Mouse (Mus musculus): ENCODE measurements around the gene Hmgxb4. TPM values are rescaled to one million over a fixed set of nuclear protein-coding genes. Genes with fewer than 3 reads are reported as not detected.

The Hmgxb4 gene
- polyA plus RNA-seq, 2 experiments = 46.7 to 66.8 TPM

GRCm38 (mm10) chr8:75033511-75034243 lies 40.5 kb downstream of the Hmgxb4 start, which contains the start of gene Tom1:
Gene Tom1, plus strand, starts transcription at chr8:75033705.
- Histone ChIP-seq H3K9ac (ENCODE audit: low read depth, low read length, severe bottlenecking) (peak within 1 kb of the TSS; percentile 66), H3K4me1 (ENCODE audit: control insufficient read depth, insufficient read depth, low read length) (no peaks in the 10 kb centered on the region), H3K9me3 (ENCODE audit: control insufficient read depth, low read length) (no peaks in the 10 kb centered on the region), H3K36me3 (ENCODE audit: control insufficient read depth, insufficient read depth, low read length) (peaks cover 27% of the 10 kb centered on the region), H3K4me3 (replicated peaks; ENCODE audit: low read length) (peak within 1 kb of the TSS; percentile 65), H3K27me3 (ENCODE audit: control insufficient read depth, insufficient read depth, low read length) (no peaks in the 10 kb centered on the region), H3K4me2 (replicated peaks; ENCODE audit: low read depth, low read length, severe bottlenecking) (peak within 1 kb of the TSS; percentile 89), H3K27ac (replicated peaks; ENCODE audit: low read depth, low read length) (peak within 1 kb of the TSS; percentile 80)
- DNase-seq (ENCODE audit: low spot score) (peak; percentile 98), ATAC-seq (ENCODE audit: low FRiP score, low read depth) (peak; percentile 99)
- WGBS = 2% methylated on average over 51 of the region's 62 CpGs
- no peak for TF ChIP-seq POLR2A (IDR thresholded peaks at IDR 0.05; ENCODE audit: borderline replicate concordance, extremely low read depth, insufficient read depth, insufficient read length)

- Histone ChIP-seq H3K27ac (replicated peaks; ENCODE audit: low read depth, low read length) (peak overlapping the region; percentile 80), H3K4me3 (replicated peaks; ENCODE audit: low read length) (peak overlapping the region; percentile 65), H3K4me2 (replicated peaks; ENCODE audit: low read depth, low read length, severe bottlenecking) (peak overlapping the region; percentile 89), H3K9me3 (ENCODE audit: control insufficient read depth, low read length) (no peaks in the 10 kb centered on the region), H3K36me3 (ENCODE audit: control insufficient read depth, insufficient read depth, low read length) (peaks cover 21% of the 10 kb centered on the region), H3K27me3 (ENCODE audit: control insufficient read depth, insufficient read depth, low read length) (no peaks in the 10 kb centered on the region), H3K9ac (ENCODE audit: low read depth, low read length, severe bottlenecking) (peak overlapping the region; percentile 66), H3K4me1 (ENCODE audit: control insufficient read depth, insufficient read depth, low read length) (no peaks in the 10 kb centered on the region)
- TF ChIP-seq POLR2A (IDR thresholded peaks at IDR 0.05; ENCODE audit: borderline replicate concordance, extremely low read depth, insufficient read depth, insufficient read length) = no peak
- under 1% methylated on average over 17 of the region's 17 CpGs for WGBS
- DNase-seq (ENCODE audit: low spot score) (no peak), ATAC-seq (ENCODE audit: low FRiP score, low read depth) (no peak)
Observed at GRCm38 (mm10) chr8:75034285-75034684, 41.1 kb downstream of the Hmgxb4 start.

GRCm38 (mm10) chr8:75035640-75036039 lies 42.5 kb downstream of the Hmgxb4 start:
- no peak overlapping the region for H3K27ac ChIP-seq (replicated peaks; ENCODE audit: low read depth, low read length)
- peaks cover 9% of the 10 kb centered on the region for H3K36me3 ChIP-seq (ENCODE audit: control insufficient read depth, insufficient read depth, low read length)
- TF ChIP-seq POLR2A (IDR thresholded peaks at IDR 0.05; ENCODE audit: borderline replicate concordance, extremely low read depth, insufficient read depth, insufficient read length) = no peak
- H3K4me1 ChIP-seq (ENCODE audit: control insufficient read depth, insufficient read depth, low read length) = no peaks in the 10 kb centered on the region
- H3K27me3 ChIP-seq (ENCODE audit: control insufficient read depth, insufficient read depth, low read length) = no peaks in the 10 kb centered on the region
- H3K4me2 ChIP-seq (replicated peaks; ENCODE audit: low read depth, low read length, severe bottlenecking) = no peak overlapping the region
- H3K9ac ChIP-seq (ENCODE audit: low read depth, low read length, severe bottlenecking) = no peak overlapping the region
- no peak for DNase-seq (ENCODE audit: low spot score)
- no peak for ATAC-seq (ENCODE audit: low FRiP score, low read depth)
- no peak overlapping the region for H3K4me3 ChIP-seq (replicated peaks; ENCODE audit: low read length)
- no peaks in the 10 kb centered on the region for H3K9me3 ChIP-seq (ENCODE audit: control insufficient read depth, low read length)

GRCm38 (mm10) chr8:75038497-75038896 lies 45.3 kb downstream of the Hmgxb4 start:
- no peaks in the 10 kb centered on the region for H3K9me3 ChIP-seq (ENCODE audit: control insufficient read depth, low read length)
- no peak overlapping the region for H3K4me3 ChIP-seq (replicated peaks; ENCODE audit: low read length)
- no peaks in the 10 kb centered on the region for H3K4me1 ChIP-seq (ENCODE audit: control insufficient read depth, insufficient read depth, low read length)
- H3K36me3 ChIP-seq (ENCODE audit: control insufficient read depth, insufficient read depth, low read length) = no peaks in the 10 kb centered on the region
- ATAC-seq (ENCODE audit: low FRiP score, low read depth) (no peak), DNase-seq (ENCODE audit: low spot score) (no peak)
- H3K4me2 ChIP-seq (replicated peaks; ENCODE audit: low read depth, low read length, severe bottlenecking) = no peak overlapping the region
- no peak overlapping the region for H3K9ac ChIP-seq (ENCODE audit: low read depth, low read length, severe bottlenecking)
- no peaks in the 10 kb centered on the region for H3K27me3 ChIP-seq (ENCODE audit: control insufficient read depth, insufficient read depth, low read length)
- no peak overlapping the region for H3K27ac ChIP-seq (replicated peaks; ENCODE audit: low read depth, low read length)
- no peak for TF ChIP-seq POLR2A (IDR thresholded peaks at IDR 0.05; ENCODE audit: borderline replicate concordance, extremely low read depth, insufficient read depth, insufficient read length)

GRCm38 (mm10) chr8:75039754-75040153 lies 46.6 kb downstream of the Hmgxb4 start:
- H3K4me1 ChIP-seq (ENCODE audit: control insufficient read depth, insufficient read depth, low read length) = no peaks in the 10 kb centered on the region
- no peak overlapping the region for H3K27ac ChIP-seq (replicated peaks; ENCODE audit: low read depth, low read length)
- no peaks in the 10 kb centered on the region for H3K36me3 ChIP-seq (ENCODE audit: control insufficient read depth, insufficient read depth, low read length)
- H3K4me2 ChIP-seq (replicated peaks; ENCODE audit: low read depth, low read length, severe bottlenecking) = no peak overlapping the region
- ATAC-seq (ENCODE audit: low FRiP score, low read depth) = no peak
- no peaks in the 10 kb centered on the region for H3K27me3 ChIP-seq (ENCODE audit: control insufficient read depth, insufficient read depth, low read length)
- no peak overlapping the region for H3K4me3 ChIP-seq (replicated peaks; ENCODE audit: low read length)
- no peaks in the 10 kb centered on the region for H3K9me3 ChIP-seq (ENCODE audit: control insufficient read depth, low read length)
- H3K9ac ChIP-seq (ENCODE audit: low read depth, low read length, severe bottlenecking) = no peak overlapping the region
- no peak for TF ChIP-seq POLR2A (IDR thresholded peaks at IDR 0.05; ENCODE audit: borderline replicate concordance, extremely low read depth, insufficient read depth, insufficient read length)
- DNase-seq (ENCODE audit: low spot score) = no peak
- 80% methylated on average over 1 of the region's 1 CpGs for WGBS
